Mouse (Mus musculus): ENCODE measurements around the gene Utp14a.

GRCm38 (mm10) chrX:48256468-48257007 is at the start of gene Utp14a:
- TF ChIP-seq CTCF (IDR thresholded peaks at IDR 0.05; ENCODE audit: borderline replicate concordance, insufficient read depth, low read length) (no peak), POLR2A (IDR thresholded peaks at IDR 0.05; ENCODE audit: low read depth, low read length) (peak; percentile 79)
